Mouse (Mus musculus): Measurements from ENCODE around the gene Gm3250. TPM values are rescaled to one million over a fixed set of nuclear protein-coding genes. Genes with fewer than 3 reads are reported as not detected.
"Not testable (repeated sequence)": the region's sequence is repeated elsewhere in the genome, so short reads cannot be mapped to it uniquely, and the experiment has no call there.

Gene Gm3250
- not detected in 2 replicates for polyA plus RNA-seq (2016; fragmentation: Nextera tagmentation; extraction: Ambion mirVana)

DNA sequence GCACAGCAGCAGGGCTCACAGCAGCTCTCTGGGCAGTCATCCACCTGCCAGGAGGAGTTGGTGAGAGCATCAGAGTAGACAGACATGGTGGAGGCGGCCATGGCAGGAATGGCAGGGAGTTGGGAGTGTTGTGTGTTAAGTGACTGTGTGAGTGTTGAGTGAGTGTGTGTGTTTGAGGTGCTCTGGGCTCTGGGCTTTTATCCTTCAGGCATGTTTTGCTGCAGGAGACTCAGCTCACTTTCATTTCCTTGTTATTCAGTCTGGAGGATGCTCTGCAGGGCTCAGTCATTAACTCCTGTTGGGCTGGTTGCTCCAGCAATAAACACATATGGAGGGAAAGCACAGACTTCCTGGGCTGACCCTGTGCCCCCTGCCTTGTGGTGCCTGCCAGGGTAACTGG is at the start of gene Gm3250:
Gene Gm3250 (minus strand): TSS at position 101 of the 400 bp plus-strand sequence.
- H3K27ac ChIP-seq; ATAC-seq (ENCODE audit: insufficient number of reproducible peaks, insufficient read depth, low FRiP score, low TSS enrichment); H3K4me1 ChIP-seq; H3K4me3 ChIP-seq; H3K27me3 ChIP-seq; H3K36me3 ChIP-seq; H3K9ac ChIP-seq; H3K9me3 ChIP-seq; H3K4me2 ChIP-seq (replicated peaks): not testable (repeated sequence)
- WGBS = 43% methylated on average over 1 of the region's 1 CpGs

DNA sequence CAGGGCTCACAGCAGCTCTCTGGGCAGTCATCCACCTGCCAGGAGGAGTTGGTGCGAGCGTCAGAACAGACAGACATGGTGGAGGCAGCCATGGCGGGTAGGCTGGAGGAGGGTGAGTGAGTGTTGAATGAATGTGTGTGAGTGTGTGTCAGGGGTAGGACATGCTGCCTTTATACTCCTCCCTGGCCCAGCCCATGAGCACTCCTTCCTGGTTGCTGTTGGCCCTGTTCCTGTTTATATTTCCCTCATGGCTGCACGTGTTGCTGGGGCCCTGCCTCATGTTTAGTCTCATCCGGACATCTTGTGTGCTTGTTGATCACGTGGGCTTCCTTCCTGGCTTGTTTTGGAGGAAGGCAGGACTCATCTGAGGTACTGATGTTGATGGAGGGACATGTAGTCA is 44.6 kb upstream of the Gm3250 start, which contains the start of gene Krtap10-4:
Gene Krtap10-4 (minus strand): TSS at position 145 of the 400 bp plus-strand sequence.
- WGBS = 64% methylated on average over 6 of the region's 6 CpGs
- Histone ChIP-seq H3K4me3 (no peak within 1 kb of the TSS), H3K36me3 (no peaks in the 10 kb centered on the region), H3K9me3 (no peaks in the 10 kb centered on the region), H3K27me3 (no peaks in the 10 kb centered on the region), H3K9ac (no peak within 1 kb of the TSS), H3K4me1 (no peaks in the 10 kb centered on the region), H3K27ac (no peak within 1 kb of the TSS), H3K4me2 (replicated peaks) (no peak within 1 kb of the TSS)
- no peak for ATAC-seq (ENCODE audit: insufficient number of reproducible peaks, insufficient read depth, low FRiP score, low TSS enrichment)

DNA sequence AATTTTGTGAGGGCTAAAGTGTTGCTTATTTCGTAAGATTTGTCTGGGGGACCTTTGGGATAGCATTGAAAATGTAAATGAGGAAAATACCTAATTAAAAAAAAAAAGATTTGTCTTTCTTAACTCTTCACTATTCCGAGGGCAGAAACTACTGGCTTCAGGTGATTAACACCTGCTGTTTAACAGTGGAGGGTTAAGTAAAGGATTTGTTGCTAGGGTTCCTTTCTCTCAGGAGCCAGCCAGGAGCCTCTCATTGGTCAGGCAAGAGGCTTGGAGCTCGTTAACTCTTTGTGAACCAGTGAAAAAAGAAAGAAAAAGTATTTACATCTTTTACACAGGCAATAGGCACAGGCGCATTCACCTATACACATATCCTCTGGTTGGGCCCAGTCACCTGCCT is 36.9 kb upstream of the Gm3250 start:
- Histone ChIP-seq H3K4me1 (no peaks in the 10 kb centered on the region), H3K9me3 (no peaks in the 10 kb centered on the region), H3K4me3 (no peak overlapping the region), H3K36me3 (no peaks in the 10 kb centered on the region), H3K9ac (no peak overlapping the region), H3K4me2 (replicated peaks) (no peak overlapping the region), H3K27ac (no peak overlapping the region), H3K27me3 (no peaks in the 10 kb centered on the region)
- ATAC-seq (ENCODE audit: insufficient number of reproducible peaks, insufficient read depth, low FRiP score, low TSS enrichment) = no peak
- WGBS = 29% methylated on average over 4 of the region's 4 CpGs

DNA sequence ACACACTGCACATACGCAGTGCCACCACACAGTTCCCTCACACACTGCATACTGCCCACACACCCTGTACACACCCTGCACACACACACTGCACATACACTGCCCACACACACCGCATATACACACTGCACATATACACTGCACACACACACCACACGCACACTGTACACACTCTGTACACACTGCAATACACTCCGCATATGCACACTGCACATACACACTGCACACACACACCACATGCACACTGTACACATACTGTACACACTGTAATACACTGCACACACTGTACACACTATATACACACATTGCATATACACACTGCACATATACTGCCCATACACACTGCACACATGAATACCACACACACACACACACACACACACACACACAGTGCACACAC is 36.2 kb upstream of the Gm3250 start:
- 95% methylated on average over 4 of the region's 4 CpGs for WGBS
- peak; percentile 56; the same call in 1 of the 2 replicates for ATAC-seq (ENCODE audit: insufficient number of reproducible peaks, insufficient read depth, low FRiP score, low TSS enrichment)

DNA sequence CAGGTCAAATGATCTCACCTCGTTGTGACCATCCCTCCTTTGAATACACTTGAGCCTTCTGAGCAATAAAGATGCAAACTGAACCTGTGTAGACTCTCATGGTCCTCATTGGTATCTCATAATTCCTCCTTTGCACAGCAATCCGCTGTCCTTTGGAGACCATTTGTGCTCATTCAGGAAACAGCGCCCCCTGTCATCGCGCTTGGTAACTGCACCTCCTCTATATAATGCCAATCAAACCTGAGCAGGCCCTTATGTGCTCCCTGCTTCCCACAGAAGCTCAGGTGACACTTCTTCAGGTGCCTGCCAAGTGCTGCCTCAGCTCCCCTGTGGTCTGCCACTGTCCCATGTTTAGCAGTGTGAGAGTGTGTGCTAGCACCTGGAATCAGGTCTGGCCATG is 33.2 kb upstream of the Gm3250 start:
- no peak overlapping the region for H3K4me2 ChIP-seq (replicated peaks)
- no peaks in the 10 kb centered on the region for H3K4me1 ChIP-seq
- H3K4me3 ChIP-seq = no peak overlapping the region
- WGBS = 39% methylated on average over 5 of the region's 5 CpGs
- H3K36me3 ChIP-seq = no peaks in the 10 kb centered on the region
- no peak overlapping the region for H3K27ac ChIP-seq
- H3K9ac ChIP-seq = no peak overlapping the region
- no peaks in the 10 kb centered on the region for H3K9me3 ChIP-seq
- no peaks in the 10 kb centered on the region for H3K27me3 ChIP-seq
- no peak for ATAC-seq (ENCODE audit: insufficient number of reproducible peaks, insufficient read depth, low FRiP score, low TSS enrichment)

More for the DNA sequence above, 36.2 kb upstream of the Gm3250 start:
- no peak overlapping the region for H3K9ac ChIP-seq
- H3K4me1 ChIP-seq = no peaks in the 10 kb centered on the region
- no peak overlapping the region for H3K4me3 ChIP-seq
- H3K27me3 ChIP-seq = no peaks in the 10 kb centered on the region
- H3K27ac ChIP-seq = no peak overlapping the region
- H3K4me2 ChIP-seq (replicated peaks) = no peak overlapping the region
- H3K36me3 ChIP-seq = no peaks in the 10 kb centered on the region
- H3K9me3 ChIP-seq = no peaks in the 10 kb centered on the region

DNA sequence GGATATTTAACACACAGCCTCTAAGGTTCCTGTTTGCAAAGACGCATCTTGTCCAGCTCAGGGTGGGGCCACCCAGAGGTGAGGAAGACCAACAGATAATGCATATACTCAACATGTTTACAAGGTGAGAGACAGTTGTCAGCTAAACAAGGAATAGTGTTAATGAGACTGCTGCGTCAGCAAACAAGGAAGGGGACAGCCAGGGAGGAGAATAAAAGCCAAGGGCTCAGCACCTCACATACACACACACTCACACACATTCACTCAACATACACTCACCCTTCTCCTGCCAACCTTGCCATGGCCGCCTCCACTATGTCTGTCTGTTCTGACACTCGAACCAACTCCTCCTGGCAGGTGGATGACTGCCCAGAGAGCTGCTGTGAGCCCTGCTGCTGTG is 32.0 kb upstream of the Gm3250 start, which contains the start of gene Gm2696:
Gene Gm2696 (plus strand): TSS at position 301 of the 400 bp plus-strand sequence.
- no peak for ATAC-seq (ENCODE audit: insufficient number of reproducible peaks, insufficient read depth, low FRiP score, low TSS enrichment)
- H3K27ac ChIP-seq = no peak within 1 kb of the TSS

DNA sequence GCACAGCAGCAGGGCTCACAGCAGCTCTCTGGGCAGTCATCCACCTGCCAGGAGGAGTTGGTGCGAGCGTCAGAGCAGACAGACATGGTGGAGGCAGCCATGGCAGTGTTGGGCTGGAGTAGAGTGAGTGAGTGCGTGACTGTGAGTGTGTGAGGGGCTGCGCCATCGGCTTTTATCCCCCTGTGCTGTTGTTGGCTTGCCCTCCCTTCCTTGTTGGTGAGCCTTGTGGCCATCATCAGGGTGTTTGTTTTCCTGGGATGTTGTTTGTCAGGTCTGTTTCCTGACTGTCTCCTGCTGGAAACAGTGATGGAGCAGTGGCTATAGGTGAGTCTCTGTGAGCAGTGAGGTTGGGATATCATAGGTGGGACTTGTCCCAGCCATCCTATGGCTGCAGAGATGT is 29.4 kb upstream of the Gm3250 start, which contains the start of gene Gm9507:
Gene Gm9507 (minus strand): TSS at position 101 of the 400 bp plus-strand sequence.
- Histone ChIP-seq H3K27ac (no peak within 1 kb of the TSS), H3K27me3 (no peaks in the 10 kb centered on the region), H3K36me3 (no peaks in the 10 kb centered on the region), H3K4me3 (no peak within 1 kb of the TSS), H3K4me1 (no peaks in the 10 kb centered on the region), H3K4me2 (replicated peaks) (no peak within 1 kb of the TSS), H3K9ac (no peak within 1 kb of the TSS), H3K9me3 (no peaks in the 10 kb centered on the region; the same call in 1 of the 2 replicates)
- ATAC-seq (ENCODE audit: insufficient number of reproducible peaks, insufficient read depth, low FRiP score, low TSS enrichment) = no peak
- WGBS = 77% methylated on average over 5 of the region's 5 CpGs

More for the DNA sequence above, 32.0 kb upstream of the Gm3250 start, which contains the start of gene Gm2696:
- Histone ChIP-seq H3K4me2 (replicated peaks) (no peak within 1 kb of the TSS), H3K36me3 (no peaks in the 10 kb centered on the region), H3K4me1 (no peaks in the 10 kb centered on the region), H3K4me3 (no peak within 1 kb of the TSS), H3K27me3 (no peaks in the 10 kb centered on the region), H3K9ac (no peak within 1 kb of the TSS), H3K9me3 (no peaks in the 10 kb centered on the region)
- WGBS = 55% methylated on average over 4 of the region's 4 CpGs

DNA sequence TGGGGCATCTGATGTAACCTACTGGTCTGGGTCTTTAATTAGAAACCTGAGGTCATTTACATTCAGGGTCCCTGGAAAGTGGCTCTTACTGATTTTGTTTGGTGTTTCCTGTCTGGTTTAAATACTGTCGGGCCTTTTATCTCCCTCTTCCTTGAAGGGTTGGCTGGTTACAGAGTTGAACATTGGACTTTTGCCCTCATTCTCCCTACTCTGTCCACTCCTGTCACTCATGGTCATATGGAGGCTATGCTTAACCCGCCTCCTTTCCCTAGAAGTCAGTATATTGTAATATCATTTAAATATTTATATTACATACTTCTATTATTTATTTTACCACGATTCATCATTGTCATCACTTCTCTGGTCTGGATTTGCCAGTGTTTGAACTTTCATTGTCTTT is 21.8 kb upstream of the Gm3250 start:
- Histone ChIP-seq H3K4me2 (replicated peaks) (no peak overlapping the region), H3K4me3 (no peak overlapping the region), H3K9me3 (no peaks in the 10 kb centered on the region; the same call in 1 of the 2 replicates), H3K27me3 (no peaks in the 10 kb centered on the region), H3K4me1 (no peaks in the 10 kb centered on the region), H3K9ac (no peak overlapping the region), H3K27ac (no peak overlapping the region), H3K36me3 (no peaks in the 10 kb centered on the region)
- 75% methylated on average over 3 of the region's 3 CpGs for WGBS
- ATAC-seq (ENCODE audit: insufficient number of reproducible peaks, insufficient read depth, low FRiP score, low TSS enrichment) = no peak

DNA sequence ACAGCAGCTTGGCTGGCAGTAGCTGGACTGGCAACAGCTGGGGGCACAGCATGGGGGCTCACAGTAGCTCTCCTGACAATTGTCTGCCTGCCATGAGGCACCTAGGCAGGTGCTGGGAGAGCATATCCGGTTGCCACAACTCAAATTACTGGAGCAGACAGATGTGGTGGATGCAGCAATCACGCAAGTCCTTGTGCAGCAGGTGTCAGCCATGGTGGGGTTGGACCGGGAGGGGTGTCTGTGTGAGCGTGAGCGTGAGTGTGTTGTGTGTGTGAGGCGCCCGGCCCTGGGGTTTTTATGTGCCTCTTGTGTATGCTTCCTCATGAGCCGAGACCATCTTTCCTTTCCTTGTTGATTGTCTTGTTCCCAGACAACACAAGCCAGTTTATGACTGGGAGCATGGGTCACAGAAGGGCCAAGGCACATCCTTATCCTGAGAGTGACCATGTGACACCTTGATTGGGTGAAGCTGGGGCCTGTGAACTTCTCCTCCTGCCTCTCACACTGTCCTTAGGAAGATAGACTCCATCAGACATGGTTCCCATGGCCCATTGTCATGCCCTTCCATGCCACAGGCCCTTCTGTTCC is 16.7 kb upstream of the Gm3250 start, which contains the start of gene Gm19668:
Gene Gm19668 (minus strand): TSS at position 213 of the 588 bp plus-strand sequence.
- no peaks in the 10 kb centered on the region for H3K9me3 ChIP-seq
- no peak within 1 kb of the TSS for H3K4me3 ChIP-seq
- H3K9ac ChIP-seq = no peak within 1 kb of the TSS
- WGBS = 63% methylated on average over 8 of the region's 8 CpGs
- ATAC-seq (ENCODE audit: insufficient number of reproducible peaks, insufficient read depth, low FRiP score, low TSS enrichment) = no peak
- H3K36me3 ChIP-seq = no peaks in the 10 kb centered on the region
- no peaks in the 10 kb centered on the region for H3K27me3 ChIP-seq
- no peaks in the 10 kb centered on the region; the same call in 1 of the 2 replicates for H3K4me1 ChIP-seq
- H3K27ac ChIP-seq = no peak within 1 kb of the TSS
- H3K4me2 ChIP-seq (replicated peaks) = no peak within 1 kb of the TSS

DNA sequence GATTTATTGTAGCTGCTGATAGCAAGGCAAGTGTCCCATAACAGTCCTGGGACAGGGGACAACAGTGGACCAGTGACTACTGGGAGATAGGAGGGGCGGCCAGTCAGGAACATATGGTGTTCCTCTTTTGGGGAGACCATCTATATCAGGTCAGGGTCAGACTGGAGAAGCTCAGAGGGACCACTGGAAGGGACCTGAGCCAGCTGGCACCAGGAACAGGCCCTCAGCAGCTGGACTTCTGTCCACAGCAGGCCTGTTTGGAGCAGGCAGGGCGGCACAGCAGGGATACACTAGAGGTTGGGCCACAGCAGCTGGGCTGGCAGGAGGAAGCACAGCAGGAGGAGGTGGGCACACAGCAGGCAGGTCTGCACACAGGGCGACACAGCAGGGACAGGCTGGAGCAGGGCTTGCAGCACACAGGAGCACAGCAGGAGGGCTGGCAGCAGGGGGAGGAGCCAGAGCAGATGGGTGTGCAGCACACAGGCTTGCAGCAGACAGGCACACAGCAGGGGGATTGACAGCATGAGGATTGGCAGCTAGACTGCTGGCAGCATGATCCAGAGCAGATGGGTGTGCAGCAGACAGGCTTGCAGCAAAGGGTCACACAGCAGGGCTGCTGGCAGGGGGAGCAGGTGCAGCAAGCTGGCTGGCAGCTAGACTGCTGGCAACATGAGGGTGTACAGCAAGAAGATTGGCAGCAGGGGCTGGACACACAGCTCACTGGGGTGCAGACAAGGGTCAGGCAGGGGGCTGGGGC is 16.0 kb upstream of the Gm3250 start:
- H3K4me2 ChIP-seq (replicated peaks); H3K4me1 ChIP-seq; H3K36me3 ChIP-seq; ATAC-seq (ENCODE audit: insufficient number of reproducible peaks, insufficient read depth, low FRiP score, low TSS enrichment); H3K27ac ChIP-seq; H3K9me3 ChIP-seq; H3K9ac ChIP-seq; H3K4me3 ChIP-seq; H3K27me3 ChIP-seq: not testable (repeated sequence)
- 40% methylated on average over 3 of the region's 3 CpGs for WGBS

DNA sequence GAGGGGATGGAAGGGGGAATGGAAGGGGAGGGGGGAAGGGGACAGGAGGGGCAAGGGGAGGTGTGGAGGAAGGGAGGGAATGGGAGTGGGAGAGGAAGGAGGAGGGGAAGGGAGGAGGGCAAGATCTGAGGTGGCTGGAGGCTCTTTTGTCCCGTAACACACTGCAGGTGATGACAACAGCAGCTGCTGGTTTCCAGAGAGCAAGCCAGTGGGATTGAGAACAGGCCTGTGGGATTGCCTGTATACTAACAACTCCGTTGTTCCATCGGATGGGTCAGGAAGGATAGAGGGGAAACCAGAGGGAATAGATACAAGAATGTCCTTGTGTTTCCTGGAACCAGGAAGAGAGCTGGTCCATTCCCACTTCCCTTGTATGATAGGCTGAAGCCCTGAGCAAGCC is 15.3 kb upstream of the Gm3250 start:
- no peaks in the 10 kb centered on the region for H3K27me3 ChIP-seq
- H3K4me2 ChIP-seq (replicated peaks) = no peak overlapping the region
- H3K4me1 ChIP-seq = no peaks in the 10 kb centered on the region; the same call in 1 of the 2 replicates
- ATAC-seq (ENCODE audit: insufficient number of reproducible peaks, insufficient read depth, low FRiP score, low TSS enrichment) = no peak
- no peaks in the 10 kb centered on the region for H3K36me3 ChIP-seq
- H3K9me3 ChIP-seq = no peaks in the 10 kb centered on the region
- no peak overlapping the region for H3K9ac ChIP-seq
- 10% methylated on average over 3 of the region's 3 CpGs for WGBS
- no peak overlapping the region for H3K27ac ChIP-seq
- H3K4me3 ChIP-seq = no peak overlapping the region

DNA sequence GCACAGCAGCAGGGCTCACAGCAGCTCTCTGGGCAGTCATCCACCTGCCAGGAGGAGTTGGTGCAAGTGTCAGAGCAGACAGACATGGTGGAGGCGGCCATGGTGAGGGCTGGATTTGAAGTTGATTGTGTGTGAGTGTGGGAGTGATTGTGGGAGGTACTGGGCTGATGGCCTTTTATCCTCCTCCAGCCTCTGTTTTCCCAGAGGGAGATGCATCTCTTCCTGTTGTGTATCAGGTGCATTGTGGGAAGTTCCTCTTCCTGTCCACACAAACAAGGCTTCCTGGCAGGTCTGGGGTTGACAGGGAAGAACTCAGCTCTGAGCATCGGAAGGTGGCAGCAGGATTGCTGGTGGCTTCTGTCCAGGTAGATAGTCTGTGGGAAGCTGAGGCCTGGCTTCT is 12.6 kb upstream of the Gm3250 start, which contains the start of gene Gm9639:
Gene Gm9639 (minus strand): TSS at position 101 of the 400 bp plus-strand sequence.
- Histone ChIP-seq H3K4me3 (no peak within 1 kb of the TSS), H3K4me1 (no peaks in the 10 kb centered on the region; the same call in 1 of the 2 replicates), H3K4me2 (replicated peaks) (no peak within 1 kb of the TSS), H3K9me3 (no peaks in the 10 kb centered on the region), H3K36me3 (no peaks in the 10 kb centered on the region), H3K9ac (no peak within 1 kb of the TSS), H3K27me3 (no peaks in the 10 kb centered on the region), H3K27ac (no peak within 1 kb of the TSS)
- no peak for ATAC-seq (ENCODE audit: insufficient number of reproducible peaks, insufficient read depth, low FRiP score, low TSS enrichment)
- 44% methylated on average over 2 of the region's 2 CpGs for WGBS
